Mouse (Mus musculus) G1E (cell line): Measurements from ENCODE around the gene Cdh1.

ENCODE experiments used
- CTCF ChIP-seq: IDR thresholded peaks from 2 replicates; pipeline ENCODE4 v1.5.1; 2012; ENCODE audit warnings: low read depth, low read length, inconsistent platforms, mixed read lengths
- GATA1 ChIP-seq: IDR thresholded peaks from 2 replicates; pipeline ENCODE4 v1.6.1; 2012; ENCODE audit warnings: borderline replicate concordance, low read length, inconsistent platforms, mixed read lengths
- GATA2 ChIP-seq: IDR thresholded peaks from 2 replicates; pipeline ENCODE4 v1.6.1; 2012; ENCODE audit warnings: low read depth, low read length, inconsistent platforms, borderline replicate concordance
- POLR2AphosphoS5 ChIP-seq: IDR thresholded peaks from 2 replicates; pipeline ENCODE4 v1.6.1; 2012; ENCODE audit warnings: low read depth, low read length, inconsistent platforms; ENCODE audit not compliant: insufficient replicate concordance
- TAL1 ChIP-seq: conservative IDR thresholded peaks from 2 replicates; pipeline ENCODE4 v1.6.1; 2012; ENCODE audit warnings: low read depth, low read length, inconsistent platforms, mixed read lengths

DNA sequence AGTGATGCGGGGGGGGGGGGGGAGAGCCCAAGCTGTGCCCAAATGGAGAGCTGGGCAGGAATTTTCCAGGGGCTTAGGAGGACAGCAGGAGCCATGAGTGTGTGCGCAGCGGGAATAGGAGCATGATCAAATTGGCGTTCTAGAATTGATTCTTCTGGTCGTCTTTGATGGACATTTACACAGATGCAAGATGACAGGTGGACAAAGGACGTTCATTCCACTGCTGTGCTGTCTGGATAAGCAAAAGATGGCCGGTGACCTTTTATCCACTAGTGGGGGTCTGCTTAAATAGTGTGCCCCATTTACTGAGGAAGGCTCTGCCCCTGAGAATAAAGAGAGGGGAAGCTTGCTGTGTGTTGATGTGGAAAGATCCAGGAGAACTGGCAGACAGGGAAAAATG, 34.1 kb upstream of the Cdh1 start:
- TF ChIP-seq CTCF (no peak), GATA2 (no peak), GATA1 (no peak), TAL1 (no peak), POLR2AphosphoS5 (no peak)
